Mouse (Mus musculus) myocyte (in vitro differentiated cells): ENCODE data around the gene Agpat4. TPM values are rescaled to one million over a fixed set of nuclear protein-coding genes. Genes with fewer than 3 reads are reported as not detected.
A peak's percentile ranks its signal among the peaks of the same experiment; 100 is the strongest.

Experiments used
- H3K27me3 ChIP-seq: one replicate; pipeline ENCODE4 v1.6.1; 2011; ENCODE audit not compliant: control insufficient read depth, insufficient read depth, insufficient read length
- H3K36me3 ChIP-seq: one replicate; pipeline ENCODE4 v1.6.1; 2011; ENCODE audit not compliant: control insufficient read depth, insufficient read depth
- H3K4me2 ChIP-seq: one replicate; pipeline ENCODE4 v1.6.1; 2011; ENCODE audit warnings: low read depth, control low read depth
- H3K4me3 ChIP-seq: one replicate; pipeline ENCODE4 v1.5.1; 2011; ENCODE audit warnings: mild to moderate bottlenecking, control low read depth, moderate library complexity
- H3K79me2 ChIP-seq: one replicate; pipeline ENCODE4 v1.6.1; 2011; ENCODE audit not compliant: control insufficient read depth, insufficient read depth
- H3ac ChIP-seq: one replicate; pipeline ENCODE4 v1.6.1; 2011; ENCODE audit not compliant: control insufficient read depth, insufficient read length
- E2F4 ChIP-seq: IDR thresholded peaks from one replicate; pipeline ENCODE4 v1.6.1; 2011; ENCODE audit warnings: mild to moderate bottlenecking, control low read depth, moderate library complexity; ENCODE audit not compliant: insufficient read depth
- MAX ChIP-seq: IDR thresholded peaks from one replicate; pipeline ENCODE4 v1.6.1; 2011; ENCODE audit warnings: low read depth, mild to moderate bottlenecking, control low read depth
- MYOD1 ChIP-seq, 3 experiments: IDR thresholded peaks; one replicate each; pipeline ENCODE4 v1.6.1; 2011; ENCODE audit warnings: control low read depth in 2 of 3, low read depth in 2 of 3, mild to moderate bottlenecking in 2 of 3, moderate library complexity in 1 of 3; ENCODE audit not compliant: insufficient read length in 2 of 3, control insufficient read depth in 1 of 3
- MYOG ChIP-seq, 3 experiments: IDR thresholded peaks; one replicate each; pipeline ENCODE4 v1.6.1; 2011; ENCODE audit warnings: control low read depth in 2 of 3, low read depth in 2 of 3, mild to moderate bottlenecking in 2 of 3; ENCODE audit not compliant: insufficient read length in 2 of 3, control insufficient read depth in 1 of 3, insufficient read depth in 1 of 3
- POLR2A ChIP-seq: IDR thresholded peaks from one replicate; pipeline ENCODE4 v1.6.1; 2011; ENCODE audit warnings: low read depth, mild to moderate bottlenecking, control low read depth, moderate library complexity; ENCODE audit not compliant: insufficient read length
- POLR2AphosphoS2 ChIP-seq: IDR thresholded peaks from one replicate; pipeline ENCODE4 v1.6.1; 2011; ENCODE audit warnings: low read depth, control low read depth; ENCODE audit not compliant: insufficient read length
- REST ChIP-seq: IDR thresholded peaks from one replicate; pipeline ENCODE4 v1.6.1; 2011; ENCODE audit warnings: mild to moderate bottlenecking, control low read depth, moderate library complexity; ENCODE audit not compliant: insufficient read depth, insufficient read length
- SRF ChIP-seq: IDR thresholded peaks from one replicate; pipeline ENCODE4 v1.6.1; 2011; ENCODE audit warnings: low read depth; ENCODE audit not compliant: control insufficient read depth, insufficient read length
- TCF12 ChIP-seq: IDR thresholded peaks from one replicate; pipeline ENCODE4 v1.6.1; 2011; ENCODE audit warnings: mild to moderate bottlenecking, control low read depth; ENCODE audit not compliant: poor library complexity, insufficient read depth, severe bottlenecking
- TCF3 ChIP-seq: IDR thresholded peaks from one replicate; pipeline ENCODE4 v1.6.1; 2011; ENCODE audit warnings: low read depth, control low read depth; ENCODE audit not compliant: insufficient read length
- USF1 ChIP-seq: IDR thresholded peaks from one replicate; pipeline ENCODE4 v1.6.1; 2011; ENCODE audit warnings: low read depth, mild to moderate bottlenecking, control low read depth, moderate library complexity
- polyA plus RNA-seq: library from polyadenylated mRNA; unstranded; fragments of >200 nt; fragmentation: generic; extraction: Trizol; gene quantifications from one replicate; pipeline ENCODE4 v1.2.1, GENCODE M21; 2012; ENCODE audit warnings: missing spikeins

The Agpat4 gene
- polyA plus RNA-seq, 1 experiment = 35.8 TPM

DNA sequence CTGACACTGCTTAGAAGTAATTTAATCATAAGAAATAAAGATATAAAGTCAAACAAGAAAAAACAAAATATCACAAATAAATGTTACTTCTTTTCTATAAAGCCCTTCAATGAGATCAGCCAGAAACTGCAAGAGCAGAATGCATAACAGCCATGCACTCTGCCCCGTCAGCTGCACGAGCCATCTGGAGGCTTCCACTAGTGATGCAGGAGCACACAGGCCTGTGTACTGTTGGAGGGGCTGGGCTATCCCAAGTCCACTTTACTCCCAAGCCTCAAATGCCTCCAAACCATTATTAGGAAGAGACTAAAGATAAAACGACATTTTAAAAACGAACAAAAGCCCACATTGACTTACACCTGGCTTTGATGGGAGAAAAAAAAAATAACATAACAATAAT, 149.6 kb downstream of the Agpat4 start:
- H3K4me2 ChIP-seq = no peak overlapping the region
- peaks cover 10% of the 10 kb centered on the region for H3K36me3 ChIP-seq
- no peak overlapping the region for H3ac ChIP-seq
- no peak for TF ChIP-seq POLR2AphosphoS2
- no peak for TF ChIP-seq SRF
- TF ChIP-seq USF1 = no peak
- TF ChIP-seq MYOD1 (IDR thresholded peaks at IDR 0.05; ENCODE audit: control insufficient read depth in 1 of 3, insufficient read length in 2 of 3, low read depth in 2 of 3) = no peak
- no peak for TF ChIP-seq E2F4
- no peak for TF ChIP-seq TCF3
- no peak overlapping the region for H3K4me3 ChIP-seq
- no peaks in the 10 kb centered on the region for H3K27me3 ChIP-seq
- H3K79me2 ChIP-seq = peaks cover 5% of the 10 kb centered on the region

DNA sequence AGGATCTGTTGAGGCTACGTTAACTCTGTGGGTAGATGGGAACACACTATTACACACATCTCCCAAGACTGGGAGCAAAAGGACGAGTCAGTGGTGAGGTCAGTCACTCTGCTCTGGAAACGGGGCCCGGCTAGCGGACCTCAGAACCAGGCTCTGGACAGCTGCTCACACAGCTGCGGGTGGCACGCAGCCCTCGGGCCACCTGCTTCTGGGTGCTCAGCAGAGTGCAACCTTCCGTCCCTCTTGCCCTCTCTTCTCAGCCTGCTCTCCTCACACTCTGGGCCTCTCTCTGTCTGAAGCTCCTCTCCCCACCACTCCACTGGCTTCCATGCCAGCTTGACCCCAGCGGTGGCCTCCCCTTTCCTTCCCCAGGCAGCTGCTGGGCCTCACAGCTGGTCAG, 150.0 kb downstream of the Agpat4 start:
- H3K4me2 ChIP-seq = no peak overlapping the region
- no peak overlapping the region for H3ac ChIP-seq
- H3K79me2 ChIP-seq = peaks cover 5% of the 10 kb centered on the region
- no peak overlapping the region for H3K4me3 ChIP-seq
- H3K27me3 ChIP-seq = no peaks in the 10 kb centered on the region
- TF ChIP-seq MYOG (IDR thresholded peaks at IDR 0.05; ENCODE audit: control insufficient read depth in 1 of 3, insufficient read depth in 1 of 3, insufficient read length in 2 of 3, low read depth in 2 of 3) (peak; percentile 21 to 100 (median 99)), MAX (no peak), POLR2A (no peak), REST (peak; percentile 9), USF1 (no peak), TCF3 (peak; percentile 97), TCF12 (peak; percentile 80), MYOD1 (IDR thresholded peaks at IDR 0.05; ENCODE audit: control insufficient read depth in 1 of 3, insufficient read length in 2 of 3, low read depth in 2 of 3) (peak in 2 of 3 experiments; percentile 97 to 99)
- peaks cover 10% of the 10 kb centered on the region for H3K36me3 ChIP-seq

Other genes with a start within 250 kb of the Agpat4 start
- gene Map3k4, start 200.1 kb downstream of the Agpat4 start, polyA plus RNA-seq = 19.6 TPM